Mouse (Mus musculus) liver, adult 2 months (tissue): ENCODE results near the gene Crtc1. TPM values are rescaled to one million over a fixed set of nuclear protein-coding genes. Genes with fewer than 3 reads are reported as not detected.
A peak's percentile ranks its signal among the peaks of the same experiment; 100 is the strongest.

Source experiments
- DNase-seq: peaks from one replicate; pipeline ENCODE4 v3.0.0-alpha.2; 2011; ENCODE audit warnings: low read depth, low spot score; ENCODE audit errors: extremely low read depth
- H3K27ac ChIP-seq: fragments of 200-500 bp; replicated peaks from 2 replicates; pipeline ENCODE4 v1.5.1; 2012; ENCODE audit warnings: low read depth, mild to moderate bottlenecking, control low read depth, inconsistent platforms, low read length; ENCODE audit not compliant: insufficient read depth
- H3K27me3 ChIP-seq: fragments of 200-500 bp; 2 replicates; pipeline ENCODE4 v1.6.1; 2012; ENCODE audit warnings: mild to moderate bottlenecking, moderate library complexity, low read length, inconsistent platforms; ENCODE audit not compliant: control insufficient read depth, insufficient read depth
- H3K36me3 ChIP-seq: fragments of 200-500 bp; 2 replicates; pipeline ENCODE4 v1.6.1; 2012; ENCODE audit warnings: low read length, inconsistent platforms; ENCODE audit not compliant: control insufficient read depth, insufficient read depth
- H3K4me1 ChIP-seq: fragments of 200-500 bp; 2 replicates; pipeline ENCODE4 v1.6.1; 2011; ENCODE audit warnings: low read length; ENCODE audit not compliant: control insufficient read depth, insufficient read depth
- H3K4me3 ChIP-seq: fragments of 200-500 bp; 2 replicates; pipeline ENCODE4 v1.5.1; 2011; ENCODE audit warnings: low read depth, mild to moderate bottlenecking, control low read depth, low read length, moderate library complexity; ENCODE audit not compliant: insufficient read depth
- H3K79me2 ChIP-seq: fragments of 200-500 bp; 2 replicates; pipeline ENCODE4 v1.6.1; 2012; ENCODE audit warnings: inconsistent platforms, mild to moderate bottlenecking, low read length, moderate library complexity; ENCODE audit not compliant: control insufficient read depth, insufficient read depth
- H3K9ac ChIP-seq: fragments of 200-500 bp; 2 replicates; pipeline ENCODE4 v1.6.1; 2012; ENCODE audit warnings: low read depth, mild to moderate bottlenecking, control low read depth, inconsistent platforms, low read length
- CTCF ChIP-seq: fragments of 200-500 bp; IDR thresholded peaks from 2 replicates; pipeline ENCODE4 v1.5.1; 2011; ENCODE audit warnings: low read depth, low read length, control low read depth
- POLR2A ChIP-seq: fragments of 200-500 bp; IDR thresholded peaks from 2 replicates; pipeline ENCODE4 v1.6.1; 2011; ENCODE audit warnings: low read length, control low read depth; ENCODE audit not compliant: insufficient read depth; ENCODE audit errors: extremely low read depth
- WGBS: fragments of 180-500 bp; shearing (Covaris S2); methylation state at CpG from one replicate; pipeline ENCODE4 v1.1.7; 2018; 5-methylcytosine and 5-hydroxymethylcytosine counted together
- polyA plus RNA-seq: library from polyadenylated mRNA; depleted of rRNA; stranded (reverse); fragments of >200 nt; gene quantifications from 2 replicates; pipeline ENCODE4 v1.2.3, GENCODE M21; 2012
- total RNA-seq: library from RNA; depleted of rRNA; stranded (reverse); fragments of >200 nt; gene quantifications from 2 replicates; pipeline ENCODE4 v1.2.3, GENCODE M21; 2014

Crtc1 gene
- total and polyA plus RNA-seq, 2 experiments: 1.2 to 8.2 TPM

DNA sequence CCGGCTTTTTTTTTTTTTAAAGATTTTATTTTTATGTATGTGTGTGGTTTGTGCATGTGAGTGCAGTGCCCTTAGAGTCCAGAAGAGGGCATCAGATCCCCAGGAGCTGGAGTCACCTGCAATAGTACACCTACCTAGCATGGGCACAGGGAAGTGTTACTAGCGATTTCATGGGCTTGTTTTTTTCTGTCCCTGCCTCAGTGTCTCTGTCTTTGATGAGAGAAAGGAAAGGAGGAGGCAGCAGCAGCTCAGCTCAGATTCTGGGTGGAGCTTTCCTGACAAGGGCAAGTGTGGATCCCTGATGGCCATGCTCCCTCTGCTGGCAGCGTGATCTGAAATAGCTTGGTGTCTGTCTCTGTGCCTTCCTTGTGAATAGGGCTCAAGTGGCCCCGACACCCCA, 78.6 kb downstream of the Crtc1 start:
- no peak for TF ChIP-seq POLR2A
- TF ChIP-seq CTCF: peak; percentile 55
- 80% methylated on average over 4 of the region's 4 CpGs for WGBS
- peaks cover 6% of the 10 kb centered on the region; the same call in 1 of the 2 replicates for H3K4me1 ChIP-seq
- H3K36me3 ChIP-seq: no peaks in the 10 kb centered on the region
- no peak overlapping the region for H3K27ac ChIP-seq
- H3K4me3 ChIP-seq: no peak overlapping the region
- H3K79me2 ChIP-seq: no peaks in the 10 kb centered on the region
- H3K9ac ChIP-seq: no peak overlapping the region
- H3K27me3 ChIP-seq: no peaks in the 10 kb centered on the region
- DNase-seq: no peak

- H3K9ac ChIP-seq: no peak overlapping the region
- H3K4me1 ChIP-seq: peaks cover 4% of the 10 kb centered on the region; the same call in 1 of the 2 replicates
- 56% methylated on average over 3 of the region's 3 CpGs for WGBS
- H3K79me2 ChIP-seq: no peaks in the 10 kb centered on the region
- no peak overlapping the region for H3K4me3 ChIP-seq
- no peaks in the 10 kb centered on the region for H3K27me3 ChIP-seq
- TF ChIP-seq CTCF (no peak), POLR2A (no peak)
- DNase-seq: no peak
- no peaks in the 10 kb centered on the region for H3K36me3 ChIP-seq
- H3K27ac ChIP-seq: no peak overlapping the region
Observed at GRCm38 (mm10) chr8:70359411-70359810, 80.0 kb downstream of the Crtc1 start.

DNA sequence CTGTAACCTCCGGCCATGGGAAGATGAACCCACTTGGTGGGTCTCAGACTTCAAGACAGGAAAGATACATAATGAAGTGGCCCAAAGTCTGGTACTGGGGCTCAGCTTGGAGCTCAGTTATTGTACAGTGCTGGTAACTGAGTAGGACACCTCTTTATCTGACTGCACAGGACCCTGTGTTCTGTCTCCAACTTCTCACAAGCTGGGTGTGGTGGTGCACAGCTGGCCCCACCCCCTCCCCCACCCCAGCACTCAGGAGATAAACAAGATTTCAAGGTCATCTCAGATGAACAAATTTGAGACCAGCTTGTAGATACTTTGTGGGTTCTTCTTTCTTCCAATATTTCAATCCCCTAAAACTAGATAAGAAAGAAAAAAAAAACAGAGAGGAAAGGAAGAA, 83.3 kb downstream of the Crtc1 start:
- TF ChIP-seq POLR2A (no peak), CTCF (no peak)

DNA sequence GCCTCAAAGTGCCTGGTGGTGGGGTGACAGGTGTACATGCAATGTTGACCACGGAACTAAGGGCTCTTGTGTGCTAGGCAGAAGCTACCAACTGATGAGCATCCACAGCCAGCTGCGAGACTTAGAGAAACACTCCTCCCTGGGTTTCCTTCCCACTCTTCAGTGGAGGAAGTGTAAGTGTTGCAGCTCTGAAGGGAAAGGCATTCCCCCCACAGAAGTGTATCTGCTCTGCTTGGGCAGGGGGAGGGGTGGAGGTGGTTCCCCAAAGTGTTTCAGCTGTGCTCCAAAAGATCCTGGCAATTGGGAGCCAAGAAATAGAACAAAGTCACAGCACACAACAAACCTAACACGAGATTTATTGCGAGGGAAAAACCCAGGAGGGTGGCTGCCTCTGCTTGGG, 85.4 kb downstream of the Crtc1 start:
- H3K79me2 ChIP-seq: peaks cover 39% of the 10 kb centered on the region; the same call in 1 of the 2 replicates
- H3K27me3 ChIP-seq: no peaks in the 10 kb centered on the region
- TF ChIP-seq CTCF (no peak), POLR2A (no peak)
- H3K4me3 ChIP-seq: no peak overlapping the region
- H3K27ac ChIP-seq: peak overlapping the region; percentile 46
- H3K36me3 ChIP-seq: no peaks in the 10 kb centered on the region
- H3K4me1 ChIP-seq: peaks cover 29% of the 10 kb centered on the region
- peak overlapping the region; percentile 43 for H3K9ac ChIP-seq
- 37% methylated on average over 4 of the region's 4 CpGs for WGBS
- no peak for DNase-seq

More for the DNA sequence above, 83.3 kb downstream of the Crtc1 start:
- peaks cover 20% of the 10 kb centered on the region; the same call in 1 of the 2 replicates for H3K79me2 ChIP-seq
- H3K27ac ChIP-seq: no peak overlapping the region
- H3K27me3 ChIP-seq: no peaks in the 10 kb centered on the region
- H3K4me1 ChIP-seq: peaks cover 12% of the 10 kb centered on the region
- H3K4me3 ChIP-seq: no peak overlapping the region
- H3K9ac ChIP-seq: no peak overlapping the region
- 94% methylated on average over 1 of the region's 1 CpGs for WGBS
- no peak for DNase-seq
- no peaks in the 10 kb centered on the region for H3K36me3 ChIP-seq

DNA sequence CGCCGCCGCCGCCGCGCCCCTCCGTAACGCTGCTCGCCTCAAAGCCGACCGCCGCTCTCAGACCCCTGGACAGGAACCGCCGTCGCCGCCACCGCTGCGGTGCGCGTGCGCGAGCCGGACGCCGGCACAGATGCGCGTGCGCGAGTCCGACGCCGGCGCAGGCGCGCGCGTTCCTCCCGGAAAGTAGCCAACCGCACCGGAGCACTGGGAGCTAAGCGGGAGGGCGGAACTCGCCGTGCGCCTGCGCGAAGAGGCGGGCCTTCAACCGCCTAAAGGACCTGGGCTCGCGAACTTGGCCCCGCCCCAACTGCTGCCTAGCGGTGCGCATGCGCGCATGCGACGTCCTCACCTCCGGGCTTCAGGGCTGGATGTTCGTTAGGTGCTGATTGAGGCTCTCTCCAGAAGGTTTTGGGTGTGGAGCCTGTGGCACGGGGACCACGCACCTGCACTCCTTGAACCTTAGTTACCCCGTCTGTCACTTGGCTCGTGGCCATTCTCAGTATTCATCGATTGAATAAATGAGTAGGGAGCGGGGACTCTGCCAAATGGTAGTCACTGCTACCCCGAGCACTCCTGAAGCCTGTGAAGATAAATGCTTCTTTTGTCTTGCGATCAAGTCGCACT, 86.1 kb downstream of the Crtc1 start, which contains the start of gene Upf1:
Gene Upf1 (minus strand): TSS at position 85 of the 624 bp plus-strand sequence.
- Histone ChIP-seq H3K79me2 (peaks cover 46% of the 10 kb centered on the region; the same call in 1 of the 2 replicates), H3K4me1 (peaks cover 36% of the 10 kb centered on the region), H3K36me3 (no peaks in the 10 kb centered on the region), H3K4me3 (peak within 1 kb of the TSS; percentile 96), H3K27me3 (no peaks in the 10 kb centered on the region), H3K9ac (peak within 1 kb of the TSS; percentile 99), H3K27ac (peak within 1 kb of the TSS; percentile 46)
- under 1% methylated on average over 69 of the region's 69 CpGs for WGBS
- TF ChIP-seq CTCF (no peak), POLR2A (peak; percentile 54; the same call in 1 of the 2 replicates)
- peak; percentile 86 for DNase-seq

- Histone ChIP-seq H3K27ac (peak overlapping the region; percentile 37), H3K36me3 (no peaks in the 10 kb centered on the region), H3K4me1 (peaks cover 38% of the 10 kb centered on the region), H3K27me3 (no peaks in the 10 kb centered on the region), H3K9ac (peak overlapping the region; percentile 99), H3K4me3 (peak overlapping the region; percentile 96), H3K79me2 (peaks cover 46% of the 10 kb centered on the region; the same call in 1 of the 2 replicates)
- TF ChIP-seq POLR2A (no peak), CTCF (no peak)
- DNase-seq: no peak
- under 1% methylated on average over 64 of the region's 64 CpGs for WGBS
Observed at GRCm38 (mm10) chr8:70352657-70353151, 86.7 kb downstream of the Crtc1 start.
